Mouse (Mus musculus): ENCODE data around the gene Cnr2.

- TF ChIP-seq CTCF (IDR thresholded peaks at IDR 0.05; ENCODE audit: low read depth, low read length) (no peak), POLR2A (IDR thresholded peaks at IDR 0.05; ENCODE audit: extremely low read depth, insufficient read depth, low read length) (no peak)
Measured at GRCm38 (mm10) chr4:135876583-135877020, 18.6 kb upstream of the Cnr2 start.

Data from liver, adult 2 months (tissue).